Mouse (Mus musculus): ENCODE data around the gene Gins3.
"Not testable (repeated sequence)": the region's sequence is repeated elsewhere in the genome, so short reads cannot be mapped to it uniquely, and the experiment has no call there.

The Gins3 gene

GRCm38 (mm10) chr8:95655831-95656230, 22.6 kb downstream of the Gins3 start:
- no peak for DNase-seq

GRCm38 (mm10) chr8:95656316-95657002, 23.2 kb downstream of the Gins3 start:
- no peak for DNase-seq

- no peak for DNase-seq
Observed at GRCm38 (mm10) chr8:95657523-95657922, 24.3 kb downstream of the Gins3 start.

- DNase-seq, result no peak
Observed at GRCm38 (mm10) chr8:95660334-95660882, 27.2 kb downstream of the Gins3 start.

GRCm38 (mm10) chr8:95661085-95661484, 27.8 kb downstream of the Gins3 start:
- no peak for DNase-seq

- no peak for DNase-seq
Observed at GRCm38 (mm10) chr8:95661575-95661974, 28.3 kb downstream of the Gins3 start.

GRCm38 (mm10) chr8:95662885-95663598, 29.8 kb downstream of the Gins3 start:
- no peak for DNase-seq

GRCm38 (mm10) chr8:95663599-95663949, 30.3 kb downstream of the Gins3 start:
- no peak for DNase-seq

GRCm38 (mm10) chr8:95665813-95666452, 32.7 kb downstream of the Gins3 start:
- not testable (repeated sequence) for DNase-seq

GRCm38 (mm10) chr8:95668163-95668958, 35.1 kb downstream of the Gins3 start:
- DNase-seq, result no peak

- DNase-seq, result no peak
Observed at GRCm38 (mm10) chr8:95669967-95670366, 36.7 kb downstream of the Gins3 start.

GRCm38 (mm10) chr8:95671861-95672260, 38.6 kb downstream of the Gins3 start:
- no peak for DNase-seq

GRCm38 (mm10) chr8:95672811-95673210, 39.6 kb downstream of the Gins3 start:
- DNase-seq, result no peak

GRCm38 (mm10) chr8:95676631-95677030, 43.4 kb downstream of the Gins3 start, which contains the start of gene Ndrg4:
TSS of gene Ndrg4 (plus strand) at chr8:95676980.
- DNase-seq, result no peak

GRCm38 (mm10) chr8:95677591-95678023, 44.4 kb downstream of the Gins3 start:
- DNase-seq, result peak; percentile 69

GRCm38 (mm10) chr8:95678024-95678611, 44.9 kb downstream of the Gins3 start:
- peak; percentile 57 for DNase-seq

- peak; percentile 68 for DNase-seq
Observed at GRCm38 (mm10) chr8:95688073-95688672, 54.9 kb downstream of the Gins3 start.

GRCm38 (mm10) chr8:95690929-95691541, 57.8 kb downstream of the Gins3 start:
- DNase-seq, result no peak

- DNase-seq, result no peak
Observed at GRCm38 (mm10) chr8:95694631-95695030, 61.4 kb downstream of the Gins3 start.

Measured in right cerebral cortex, postnatal 4 days (tissue).